Mouse (Mus musculus): ENCODE data around the gene Prl2c1.
"Not testable (repeated sequence)": the region's sequence is repeated elsewhere in the genome, so short reads cannot be mapped to it uniquely, and the experiment has no call there.

DNA sequence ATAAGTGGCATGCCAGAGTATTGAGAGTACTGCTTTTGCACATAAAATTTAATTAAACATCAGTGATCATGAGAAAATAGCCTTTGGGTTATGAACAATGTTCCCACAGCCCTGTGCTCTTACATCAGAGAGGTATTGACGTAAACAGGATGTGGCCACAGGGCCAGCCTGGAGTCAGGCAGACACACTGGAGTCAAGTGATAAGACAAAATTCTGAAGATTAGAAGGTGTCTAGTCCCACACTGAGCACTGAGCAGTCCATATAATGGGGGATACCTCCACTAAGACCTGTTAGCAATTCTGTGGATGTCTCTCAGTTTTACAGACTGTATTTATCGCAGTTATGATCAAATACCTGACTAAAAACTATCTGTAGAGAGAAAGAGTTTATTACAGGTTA is 55.1 kb downstream of the Prl2c1 start:
- TF ChIP-seq CTCF (IDR thresholded peaks at IDR 0.05; ENCODE audit: borderline replicate concordance, extremely low read depth, insufficient read depth, insufficient read length); POLR2A (IDR thresholded peaks at IDR 0.05; ENCODE audit: borderline replicate concordance, extremely low read depth, insufficient read depth, insufficient read length, poor library complexity, severe bottlenecking): not testable (repeated sequence)
